Mouse (Mus musculus) heart, embryonic 15.5 days (tissue): ENCODE measurements around the gene Tmem145. TPM values are rescaled to one million over a fixed set of nuclear protein-coding genes. Genes with fewer than 3 reads are reported as not detected.

Experiments
- ATAC-seq: fragments of 200-750 bp; cut with Nextera tagmentation; replicated peaks from 2 replicates; pipeline ENCODE4 v1.8.0; 2017; ENCODE audit warnings: low read depth, moderate TSS enrichment; ENCODE audit not compliant: insufficient number of reproducible peaks, insufficient read depth, low FRiP score
- H3K27ac ChIP-seq: fragments of 300-500 bp; sonication (generic); 2 replicates; pipeline ENCODE4 v1.5.1; 2015; ENCODE audit warnings: mild to moderate bottlenecking, inconsistent platforms
- H3K27me3 ChIP-seq: fragments of 300-500 bp; sonication (generic); 2 replicates; pipeline ENCODE4 v1.6.1; 2015; ENCODE audit warnings: inconsistent platforms
- H3K36me3 ChIP-seq: fragments of 300-500 bp; sonication (generic); 2 replicates; pipeline ENCODE4 v1.6.1; 2015; ENCODE audit warnings: mild to moderate bottlenecking, inconsistent platforms
- H3K4me1 ChIP-seq: fragments of 300-500 bp; sonication (generic); replicated peaks from 2 replicates; pipeline ENCODE4 v1.6.1; 2015; ENCODE audit warnings: inconsistent platforms
- H3K4me2 ChIP-seq: fragments of 300-500 bp; sonication (generic); 2 replicates; pipeline ENCODE4 v1.6.1; 2015; ENCODE audit warnings: inconsistent platforms, mild to moderate bottlenecking, moderate library complexity
- H3K4me3 ChIP-seq: fragments of 300-500 bp; sonication (generic); 2 replicates; pipeline ENCODE4 v1.5.1; 2015; ENCODE audit warnings: mild to moderate bottlenecking, inconsistent platforms
- H3K9ac ChIP-seq: fragments of 300-500 bp; sonication (generic); 2 replicates; pipeline ENCODE4 v1.6.1; 2015; ENCODE audit warnings: mild to moderate bottlenecking, inconsistent platforms
- H3K9me3 ChIP-seq: fragments of 300-500 bp; sonication (generic); replicated peaks from 2 replicates; pipeline ENCODE4 v1.6.1; 2016; ENCODE audit warnings: inconsistent platforms
- WGBS: fragments of 180-500 bp; shearing (Covaris S2); methylation state at CpG from one replicate; pipeline ENCODE4 v1.1.7; 2015; ENCODE audit warnings: mixed read lengths; 5-methylcytosine and 5-hydroxymethylcytosine counted together
- polyA plus RNA-seq: library from polyadenylated mRNA; unstranded; fragments of >200 nt; fragmentation: Nextera tagmentation; extraction: Ambion mirVana; gene quantifications from 2 replicates; pipeline ENCODE4 v1.2.1, GENCODE M21; 2015

The Tmem145 gene
- polyA plus RNA-seq, 1 experiment from 2014 or later: 0.05 TPM

DNA sequence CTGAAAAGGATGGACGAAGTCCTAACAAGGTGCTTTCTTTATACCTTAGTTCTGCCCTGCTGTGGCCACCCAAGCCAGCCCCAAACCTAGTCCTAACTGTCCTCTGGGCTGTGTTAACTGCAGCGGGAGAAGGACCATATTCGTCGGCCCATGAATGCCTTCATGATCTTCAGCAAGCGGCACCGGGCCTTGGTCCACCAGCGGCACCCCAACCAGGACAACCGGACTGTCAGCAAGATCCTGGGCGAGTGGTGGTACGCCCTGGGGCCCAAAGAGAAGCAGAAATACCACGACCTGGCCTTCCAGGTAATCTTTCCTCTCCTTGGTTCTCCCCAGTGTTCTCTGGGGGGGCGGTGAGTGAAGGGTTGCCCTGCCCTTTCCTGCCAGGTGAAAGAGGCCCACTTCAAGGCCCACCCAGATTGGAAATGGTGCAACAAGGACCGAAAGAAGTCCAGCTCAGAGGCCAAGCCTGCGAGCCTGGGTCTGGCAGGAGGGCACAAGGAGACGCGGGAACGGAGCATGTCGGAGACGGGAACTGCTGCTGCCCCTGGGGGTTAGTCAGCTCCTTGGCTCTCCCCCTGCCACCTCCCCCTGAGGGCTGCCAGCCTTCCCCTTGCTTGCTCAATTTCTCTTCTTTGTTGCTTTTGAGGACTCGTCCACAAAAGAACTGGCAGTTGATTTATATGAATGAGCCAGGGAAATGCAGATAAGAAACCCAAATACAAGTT is 20.2 kb upstream of the Tmem145 start:
- H3K27me3 ChIP-seq: no peaks in the 10 kb centered on the region
- ATAC-seq: no peak
- peaks cover 40% of the 10 kb centered on the region for H3K4me1 ChIP-seq
- H3K9ac ChIP-seq: no peak overlapping the region
- H3K36me3 ChIP-seq: peaks cover 60% of the 10 kb centered on the region
- H3K4me2 ChIP-seq: no peak overlapping the region
- WGBS: 89% methylated on average over 20 of the region's 20 CpGs
- H3K4me3 ChIP-seq: no peak overlapping the region
- H3K27ac ChIP-seq: no peak overlapping the region
- H3K9me3 ChIP-seq: no peaks in the 10 kb centered on the region

DNA sequence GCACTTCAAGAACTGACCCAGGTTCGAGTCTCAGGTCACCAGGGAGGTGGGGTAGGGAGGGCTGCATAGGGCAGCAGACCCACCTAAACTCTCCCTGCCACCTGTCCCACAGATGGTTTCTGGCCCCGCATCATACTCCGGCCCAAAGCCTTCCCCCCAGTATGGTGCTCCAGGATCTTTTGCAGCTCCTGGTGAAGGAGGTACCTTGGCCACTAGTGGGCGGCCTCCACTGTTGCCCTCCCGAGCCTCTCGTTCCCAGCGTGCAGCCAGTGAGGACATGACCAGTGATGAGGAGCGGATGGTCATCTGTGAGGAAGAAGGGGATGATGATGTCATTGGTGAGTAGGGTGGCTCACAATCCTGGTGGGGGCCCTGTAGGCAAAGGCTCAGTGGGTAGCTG is 18.9 kb upstream of the Tmem145 start:
- Histone ChIP-seq H3K4me3 (no peak overlapping the region), H3K4me2 (no peak overlapping the region), H3K27me3 (no peaks in the 10 kb centered on the region), H3K36me3 (peaks cover 73% of the 10 kb centered on the region), H3K9me3 (no peaks in the 10 kb centered on the region), H3K9ac (no peak overlapping the region), H3K27ac (no peak overlapping the region), H3K4me1 (peaks cover 36% of the 10 kb centered on the region)
- WGBS: 80% methylated on average over 8 of the region's 8 CpGs
- ATAC-seq: no peak

GRCm38 (mm10) chr7:25288011-25288410 is 17.9 kb upstream of the Tmem145 start:
- Histone ChIP-seq H3K9ac (no peak overlapping the region), H3K27ac (no peak overlapping the region), H3K4me2 (no peak overlapping the region), H3K9me3 (no peaks in the 10 kb centered on the region), H3K4me3 (no peak overlapping the region), H3K27me3 (no peaks in the 10 kb centered on the region), H3K4me1 (peaks cover 37% of the 10 kb centered on the region), H3K36me3 (peaks cover 83% of the 10 kb centered on the region)
- 86% methylated on average over 12 of the region's 12 CpGs for WGBS
- ATAC-seq: no peak

DNA sequence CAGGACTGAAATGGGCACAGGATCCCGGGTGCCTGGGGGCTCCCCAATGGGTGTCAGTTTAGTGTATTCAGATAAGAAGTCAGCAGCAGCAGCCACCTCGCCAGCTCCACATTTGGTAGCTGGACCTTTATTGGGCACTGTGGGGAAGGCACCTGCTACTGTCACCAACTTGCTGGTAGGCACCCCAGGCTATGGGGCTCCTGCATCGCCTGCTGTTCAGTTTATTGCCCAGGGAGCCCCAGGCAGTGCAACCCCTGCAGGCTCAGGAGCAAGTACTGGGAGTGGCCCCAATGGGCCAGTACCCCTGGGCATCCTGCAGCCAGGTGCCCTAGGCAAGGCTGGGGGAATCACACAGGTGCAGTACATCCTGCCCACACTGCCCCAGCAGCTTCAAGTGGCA is 17.2 kb upstream of the Tmem145 start:
- WGBS: 87% methylated on average over 3 of the region's 3 CpGs
- no peak overlapping the region for H3K27ac ChIP-seq

GRCm38 (mm10) chr7:25289925-25290324 is 16.0 kb upstream of the Tmem145 start:
- H3K9me3 ChIP-seq: no peaks in the 10 kb centered on the region
- peaks cover 24% of the 10 kb centered on the region for H3K4me1 ChIP-seq
- H3K9ac ChIP-seq: no peak overlapping the region
- no peak overlapping the region for H3K4me3 ChIP-seq
- no peaks in the 10 kb centered on the region for H3K27me3 ChIP-seq
- H3K27ac ChIP-seq: no peak overlapping the region
- H3K4me2 ChIP-seq: no peak overlapping the region
- no peak for ATAC-seq
- peaks cover 98% of the 10 kb centered on the region for H3K36me3 ChIP-seq
- WGBS: 97% methylated on average over 3 of the region's 3 CpGs

More for the DNA sequence above, 17.2 kb upstream of the Tmem145 start:
- ATAC-seq: no peak
- H3K36me3 ChIP-seq: peaks cover 90% of the 10 kb centered on the region
- H3K9me3 ChIP-seq: no peaks in the 10 kb centered on the region
- peaks cover 36% of the 10 kb centered on the region for H3K4me1 ChIP-seq
- no peaks in the 10 kb centered on the region for H3K27me3 ChIP-seq
- H3K9ac ChIP-seq: no peak overlapping the region
- no peak overlapping the region for H3K4me2 ChIP-seq
- no peak overlapping the region for H3K4me3 ChIP-seq

- ATAC-seq: no peak
- WGBS: 86% methylated on average over 1 of the region's 1 CpGs
- no peaks in the 10 kb centered on the region for H3K27me3 ChIP-seq
- H3K9ac ChIP-seq: no peak overlapping the region
- no peaks in the 10 kb centered on the region for H3K9me3 ChIP-seq
- no peak overlapping the region for H3K4me3 ChIP-seq
- no peak overlapping the region for H3K4me2 ChIP-seq
- H3K4me1 ChIP-seq: peaks cover 23% of the 10 kb centered on the region
- no peak overlapping the region for H3K27ac ChIP-seq
- H3K36me3 ChIP-seq: peaks cover 95% of the 10 kb centered on the region
Measured at GRCm38 (mm10) chr7:25290463-25290862, 15.4 kb upstream of the Tmem145 start.

DNA sequence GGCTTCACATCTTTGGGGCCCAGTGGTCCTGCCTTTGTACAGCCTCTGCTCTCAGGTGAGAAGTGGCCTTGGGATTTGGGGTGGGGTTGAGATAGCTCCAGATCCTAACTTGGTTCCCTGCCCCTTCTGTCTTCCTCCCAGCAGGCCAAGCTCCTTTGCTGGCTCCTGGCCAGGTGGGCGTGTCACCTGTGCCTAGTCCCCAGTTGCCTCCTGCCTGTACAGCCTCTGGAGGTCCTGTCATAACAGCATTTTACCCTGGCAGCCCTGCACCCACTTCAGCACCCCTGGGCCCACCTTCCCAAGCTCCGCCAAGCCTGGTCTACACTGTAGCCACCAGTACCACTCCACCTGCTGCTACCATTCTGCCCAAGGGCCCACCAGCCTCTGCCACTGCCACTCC is 15.0 kb upstream of the Tmem145 start:
- Histone ChIP-seq H3K27me3 (no peaks in the 10 kb centered on the region), H3K4me1 (peaks cover 23% of the 10 kb centered on the region), H3K4me3 (no peak overlapping the region), H3K9me3 (no peaks in the 10 kb centered on the region), H3K27ac (no peak overlapping the region), H3K9ac (no peak overlapping the region), H3K4me2 (no peak overlapping the region), H3K36me3 (peaks cover 91% of the 10 kb centered on the region)
- 57% methylated on average over 2 of the region's 2 CpGs for WGBS
- peak; percentile 7; the same call in 1 of the 2 replicates for ATAC-seq

DNA sequence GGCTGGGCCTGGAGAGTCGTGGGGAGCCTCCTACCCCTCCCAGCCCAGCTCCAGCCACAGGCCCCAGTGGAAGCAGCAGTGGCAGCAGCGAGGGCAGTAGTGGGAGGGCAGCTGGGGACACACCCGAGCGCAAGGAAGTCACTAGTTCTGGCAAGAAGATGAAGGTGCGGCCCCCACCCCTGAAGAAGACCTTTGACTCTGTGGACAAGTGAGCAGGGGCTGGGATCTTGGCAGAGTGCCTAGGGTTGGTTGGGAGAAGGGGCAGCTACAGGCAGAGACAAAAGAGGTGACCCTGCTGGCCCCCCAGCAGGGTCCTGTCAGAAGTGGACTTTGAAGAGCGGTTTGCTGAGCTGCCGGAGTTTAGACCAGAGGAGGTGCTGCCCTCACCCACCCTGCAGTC is 13.8 kb upstream of the Tmem145 start:
- no peak for ATAC-seq
- H3K9ac ChIP-seq: no peak overlapping the region
- no peak overlapping the region for H3K4me3 ChIP-seq
- H3K27ac ChIP-seq: no peak overlapping the region
- 63% methylated on average over 7 of the region's 7 CpGs for WGBS
- no peaks in the 10 kb centered on the region for H3K9me3 ChIP-seq
- H3K4me1 ChIP-seq: peaks cover 32% of the 10 kb centered on the region
- H3K4me2 ChIP-seq: no peak overlapping the region
- H3K27me3 ChIP-seq: no peaks in the 10 kb centered on the region
- H3K36me3 ChIP-seq: peaks cover 79% of the 10 kb centered on the region

- peaks cover 36% of the 10 kb centered on the region for H3K4me1 ChIP-seq
- H3K9me3 ChIP-seq: no peaks in the 10 kb centered on the region
- no peak for ATAC-seq
- peak overlapping the region; percentile 42 for H3K27ac ChIP-seq
- WGBS: 69% methylated on average over 10 of the region's 10 CpGs
- no peak overlapping the region for H3K4me2 ChIP-seq
- H3K27me3 ChIP-seq: no peaks in the 10 kb centered on the region
- no peak overlapping the region for H3K4me3 ChIP-seq
- no peak overlapping the region for H3K9ac ChIP-seq
- H3K36me3 ChIP-seq: peaks cover 67% of the 10 kb centered on the region
Measured at GRCm38 (mm10) chr7:25293191-25293739, 12.6 kb upstream of the Tmem145 start.

- peaks cover 55% of the 10 kb centered on the region for H3K36me3 ChIP-seq
- peaks cover 38% of the 10 kb centered on the region for H3K4me1 ChIP-seq
- H3K9ac ChIP-seq: no peak overlapping the region
- no peak for ATAC-seq
- no peaks in the 10 kb centered on the region for H3K9me3 ChIP-seq
- 83% methylated on average over 4 of the region's 4 CpGs for WGBS
- no peak overlapping the region for H3K4me2 ChIP-seq
- no peak overlapping the region for H3K4me3 ChIP-seq
- no peak overlapping the region; the same call in 1 of the 2 replicates for H3K27ac ChIP-seq
- no peaks in the 10 kb centered on the region for H3K27me3 ChIP-seq
Measured at GRCm38 (mm10) chr7:25294495-25294894, 11.4 kb upstream of the Tmem145 start.

GRCm38 (mm10) chr7:25294960-25295722 is 10.8 kb upstream of the Tmem145 start:
- ATAC-seq: no peak
- 89% methylated on average over 12 of the region's 12 CpGs for WGBS
- Histone ChIP-seq H3K4me2 (no peak overlapping the region), H3K27me3 (no peaks in the 10 kb centered on the region), H3K4me3 (no peak overlapping the region), H3K27ac (no peak overlapping the region), H3K4me1 (peaks cover 38% of the 10 kb centered on the region), H3K36me3 (peaks cover 48% of the 10 kb centered on the region), H3K9ac (no peak overlapping the region), H3K9me3 (no peaks in the 10 kb centered on the region)
